Mouse (Mus musculus) splenic B cell, adult 2 months (primary cell): ENCODE measurements around the gene Hmox2.

Experiments
- DNase-seq: peaks from one replicate; pipeline ENCODE4 v3.0.0-alpha.2; 2011; ENCODE audit warnings: low read depth, low spot score
- H3K27me3 ChIP-seq: 2 replicates; pipeline ENCODE4 v1.6.1; 2012; ENCODE audit warnings: mild to moderate bottlenecking, low read length, moderate library complexity, mixed read lengths; ENCODE audit not compliant: control insufficient read depth, poor library complexity, insufficient read depth, severe bottlenecking
- H3K36me3 ChIP-seq: 2 replicates; pipeline ENCODE4 v1.6.1; 2012; ENCODE audit warnings: mild to moderate bottlenecking, low read length, moderate library complexity, mixed read lengths; ENCODE audit not compliant: control insufficient read depth, poor library complexity, insufficient read depth, severe bottlenecking

The Hmox2 gene

DNA sequence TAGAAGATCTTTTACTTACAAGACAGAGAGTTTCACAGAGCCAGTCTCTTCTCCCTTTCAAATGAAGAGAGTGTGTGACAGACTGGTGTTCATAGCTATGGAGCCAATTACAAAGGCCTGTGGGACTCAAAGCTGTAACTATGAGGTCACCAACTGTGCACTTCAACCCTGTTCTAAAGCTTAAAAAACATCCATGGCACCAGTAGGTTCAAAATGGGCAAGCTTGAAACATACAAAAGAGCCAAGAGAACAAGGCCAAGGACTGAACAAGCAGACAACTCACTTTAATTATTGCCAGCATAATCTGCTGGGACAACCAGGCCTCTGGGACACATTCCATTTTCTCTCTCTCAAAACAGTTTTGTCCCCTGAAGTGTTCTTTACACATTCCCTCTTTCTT lies 62.0 kb downstream of the Hmox2 start:
- H3K27me3 ChIP-seq = no peaks in the 10 kb centered on the region
- DNase-seq = no peak
- no peaks in the 10 kb centered on the region for H3K36me3 ChIP-seq

- H3K27me3 ChIP-seq = no peaks in the 10 kb centered on the region
- no peaks in the 10 kb centered on the region for H3K36me3 ChIP-seq
- DNase-seq = no peak
Observed at GRCm38 (mm10) chr16:4789311-4789768, 63.2 kb downstream of the Hmox2 start.

DNA sequence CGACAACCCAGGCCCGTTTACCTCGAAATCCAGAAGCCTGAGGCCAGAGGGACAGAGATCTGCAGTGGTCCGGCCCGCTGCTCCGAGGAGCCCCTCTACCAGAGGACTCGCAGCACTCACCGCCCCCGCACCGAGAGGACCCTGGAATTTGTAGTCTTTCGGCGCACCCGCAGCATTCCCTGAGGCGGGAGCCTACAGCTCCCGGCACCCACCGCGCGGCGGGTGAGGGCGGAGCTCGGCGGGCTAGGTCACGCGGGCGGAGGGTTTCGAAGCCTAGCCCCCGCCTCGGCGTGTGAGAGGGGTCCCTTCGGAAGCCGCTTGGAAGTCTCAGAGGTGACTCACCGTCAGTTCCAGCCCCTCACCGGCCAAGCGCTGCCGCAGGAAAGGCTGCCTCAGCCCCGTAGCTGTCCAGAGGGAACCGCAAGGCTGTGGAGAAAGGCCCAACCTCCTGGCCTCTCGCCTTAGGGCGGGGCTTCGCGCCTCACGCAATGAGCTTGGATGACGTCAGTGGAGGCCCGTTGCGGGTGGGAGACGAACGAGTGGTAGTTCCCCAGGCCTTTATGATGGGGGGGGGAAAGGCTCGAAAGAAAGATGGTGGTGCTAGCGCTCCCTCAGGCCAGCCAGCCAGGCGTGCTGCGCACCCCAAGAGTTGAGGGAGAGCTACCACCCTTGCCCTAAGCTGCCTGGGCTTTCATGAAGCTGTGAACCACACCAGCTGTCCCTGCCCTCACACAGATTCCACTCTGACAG lies 63.8 kb downstream of the Hmox2 start, which contains the start of gene Cdip1:
Gene Cdip1 (minus strand): TSS at position 483 of the 750 bp plus-strand sequence.
- DNase-seq = peak; percentile 97
- no peaks in the 10 kb centered on the region for H3K36me3 ChIP-seq

DNA sequence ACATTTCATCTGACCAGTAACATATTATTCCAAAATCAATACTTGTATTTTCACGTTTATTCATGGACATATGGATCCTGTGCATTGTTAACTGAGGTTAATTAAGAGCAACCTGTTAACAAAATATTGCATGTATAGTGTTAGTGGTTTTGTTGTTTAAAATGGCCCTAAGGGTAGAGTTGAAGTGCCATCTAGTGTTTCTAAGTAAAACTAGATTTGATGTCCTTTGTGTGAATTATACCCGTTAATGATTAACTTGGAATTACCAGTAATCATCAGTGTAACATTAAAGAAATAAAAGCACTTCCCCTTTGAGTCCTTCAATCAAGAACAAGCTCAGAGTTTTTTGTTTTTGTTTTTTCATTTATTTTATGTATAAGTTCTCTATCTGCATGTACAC lies 65.2 kb downstream of the Hmox2 start:
- Histone ChIP-seq H3K36me3 (no peaks in the 10 kb centered on the region), H3K27me3 (no peaks in the 10 kb centered on the region)
- peak; percentile 62 for DNase-seq

More for the DNA sequence above, 63.8 kb downstream of the Hmox2 start, which contains the start of gene Cdip1:
- no peaks in the 10 kb centered on the region for H3K27me3 ChIP-seq

GRCm38 (mm10) chr16:4796631-4797030 lies 70.5 kb downstream of the Hmox2 start:
- DNase-seq = no peak
- no peaks in the 10 kb centered on the region for H3K36me3 ChIP-seq
- H3K27me3 ChIP-seq = no peaks in the 10 kb centered on the region
